Mouse (Mus musculus) kidney, adult 2 months (tissue): ENCODE data around the gene Psapl1. TPM values are rescaled to one million over a fixed set of nuclear protein-coding genes. Genes with fewer than 3 reads are reported as not detected.

Experiments
- DNase-seq: peaks from one replicate; pipeline ENCODE4 v3.0.0; 2021
- H3K27ac ChIP-seq: fragments of 200-500 bp; 2 replicates; pipeline ENCODE4 v1.5.1; 2012; ENCODE audit warnings: low read depth, low read length, control low read depth, inconsistent platforms; ENCODE audit not compliant: insufficient read depth
- H3K27me3 ChIP-seq: fragments of 200-500 bp; replicated peaks from 2 replicates; pipeline ENCODE4 v1.6.1; 2012; ENCODE audit warnings: mild to moderate bottlenecking, moderate library complexity, low read length, inconsistent platforms; ENCODE audit not compliant: control insufficient read depth, insufficient read depth
- H3K36me3 ChIP-seq: fragments of 200-500 bp; 2 replicates; pipeline ENCODE4 v1.6.1; 2012; ENCODE audit warnings: mild to moderate bottlenecking, moderate library complexity, low read length, inconsistent platforms; ENCODE audit not compliant: control insufficient read depth, insufficient read depth
- H3K4me1 ChIP-seq: fragments of 200-500 bp; 2 replicates; pipeline ENCODE4 v1.6.1; 2011; ENCODE audit warnings: low read length; ENCODE audit not compliant: control insufficient read depth, insufficient read depth
- H3K4me3 ChIP-seq: fragments of 200-500 bp; 2 replicates; pipeline ENCODE4 v1.5.1; 2011; ENCODE audit warnings: mild to moderate bottlenecking, low read depth, low read length, control low read depth; ENCODE audit not compliant: insufficient read depth
- CTCF ChIP-seq: fragments of 200-500 bp; conservative IDR thresholded peaks from 2 replicates; pipeline ENCODE4 v1.5.1; 2011; ENCODE audit warnings: low read depth, mild to moderate bottlenecking, control low read depth, low read length, moderate library complexity, mixed read lengths; ENCODE audit not compliant: insufficient read depth, insufficient read length
- POLR2A ChIP-seq: fragments of 200-500 bp; IDR thresholded peaks from one replicate; pipeline ENCODE4 v1.6.1; 2011; ENCODE audit warnings: low read depth, low read length, control low read depth
- WGBS: fragments of 180-500 bp; shearing (Covaris S2); methylation state at CpG from one replicate; pipeline ENCODE4 v1.1.7; 2018; 5-methylcytosine and 5-hydroxymethylcytosine counted together
- polyA plus RNA-seq: library from polyadenylated mRNA; depleted of rRNA; stranded (reverse); fragments of >200 nt; gene quantifications from 2 replicates; pipeline ENCODE4 v1.2.3, GENCODE M21; 2012

Psapl1 gene
- polyA plus RNA-seq, 1 experiment: not detected

DNA sequence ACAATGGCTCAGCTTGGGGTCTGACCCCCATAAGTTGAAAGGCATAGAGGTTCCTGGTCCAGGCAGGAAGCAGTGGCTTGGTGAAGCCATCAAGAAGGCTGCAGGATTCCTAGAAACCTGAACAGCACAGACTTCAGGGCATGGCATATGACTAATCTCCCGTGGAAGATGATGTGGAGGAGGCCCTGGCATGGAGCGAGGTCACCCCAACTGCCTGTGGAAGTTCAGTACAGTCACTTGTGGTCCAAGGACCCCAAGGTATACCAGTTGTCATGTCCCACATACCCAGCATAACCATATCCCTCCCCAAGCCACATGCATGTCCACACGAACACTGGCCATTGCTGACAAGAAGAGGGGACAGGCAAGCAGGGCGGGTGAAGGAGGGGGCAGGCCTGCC lies 12.5 kb upstream of the Psapl1 start:
- TF ChIP-seq CTCF (no peak), POLR2A (no peak)
- Histone ChIP-seq H3K4me1 (no peaks in the 10 kb centered on the region), H3K4me3 (no peak overlapping the region), H3K27me3 (no peaks in the 10 kb centered on the region), H3K36me3 (no peaks in the 10 kb centered on the region), H3K27ac (no peak overlapping the region)
- no peak for DNase-seq
- 80% methylated on average over 4 of the region's 4 CpGs for WGBS

DNA sequence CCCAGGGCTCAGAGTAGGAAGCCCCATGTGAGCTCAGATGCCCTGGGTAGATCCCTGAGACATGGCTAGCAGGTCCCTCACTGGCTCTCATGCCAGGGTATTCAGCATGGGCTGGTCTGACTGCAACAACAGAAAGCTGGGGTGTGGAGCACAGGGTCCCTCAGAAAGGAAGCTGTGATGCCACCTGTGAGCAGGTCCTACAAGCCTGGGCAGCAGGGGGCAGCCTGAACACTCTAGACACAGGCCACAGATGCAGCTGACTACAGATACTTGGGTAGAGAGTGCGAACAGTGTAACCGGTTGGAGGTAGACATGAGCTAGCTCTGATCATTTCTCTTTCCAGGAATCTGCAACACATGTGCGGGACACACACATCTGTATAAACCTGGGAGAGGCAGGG lies 11.9 kb upstream of the Psapl1 start:
- Histone ChIP-seq H3K4me3 (no peak overlapping the region), H3K27me3 (no peaks in the 10 kb centered on the region), H3K27ac (no peak overlapping the region), H3K4me1 (no peaks in the 10 kb centered on the region), H3K36me3 (no peaks in the 10 kb centered on the region)
- peak; percentile 4 for DNase-seq
- WGBS: 81% methylated on average over 3 of the region's 3 CpGs
- no peak for TF ChIP-seq POLR2A
- no peak for TF ChIP-seq CTCF

DNA sequence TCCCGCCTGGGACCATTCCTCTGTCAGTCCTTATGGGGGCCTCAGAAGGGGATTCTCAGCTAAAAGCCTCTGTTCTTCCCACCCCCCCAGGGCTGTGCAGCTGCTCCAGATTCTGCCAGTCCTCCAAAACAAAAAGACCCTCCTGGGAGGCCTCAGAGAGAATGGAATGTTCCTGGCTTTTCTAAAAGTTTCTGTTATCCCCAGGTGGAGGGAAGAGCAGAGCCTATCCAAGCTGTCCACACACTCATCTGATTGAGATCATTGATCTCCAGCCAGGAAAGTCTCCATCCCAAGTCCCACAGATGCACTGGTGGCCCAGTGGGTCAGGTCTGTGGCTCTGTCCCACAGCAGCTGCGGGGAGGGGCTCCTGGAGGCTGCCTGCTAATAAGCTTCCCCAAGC lies 11.1 kb upstream of the Psapl1 start:
- no peak overlapping the region for H3K4me3 ChIP-seq
- no peak for DNase-seq
- no peaks in the 10 kb centered on the region for H3K36me3 ChIP-seq
- no peaks in the 10 kb centered on the region for H3K4me1 ChIP-seq
- 88% methylated on average over 2 of the region's 2 CpGs for WGBS
- no peak for TF ChIP-seq CTCF
- no peak for TF ChIP-seq POLR2A
- H3K27me3 ChIP-seq: no peaks in the 10 kb centered on the region
- no peak overlapping the region for H3K27ac ChIP-seq

DNA sequence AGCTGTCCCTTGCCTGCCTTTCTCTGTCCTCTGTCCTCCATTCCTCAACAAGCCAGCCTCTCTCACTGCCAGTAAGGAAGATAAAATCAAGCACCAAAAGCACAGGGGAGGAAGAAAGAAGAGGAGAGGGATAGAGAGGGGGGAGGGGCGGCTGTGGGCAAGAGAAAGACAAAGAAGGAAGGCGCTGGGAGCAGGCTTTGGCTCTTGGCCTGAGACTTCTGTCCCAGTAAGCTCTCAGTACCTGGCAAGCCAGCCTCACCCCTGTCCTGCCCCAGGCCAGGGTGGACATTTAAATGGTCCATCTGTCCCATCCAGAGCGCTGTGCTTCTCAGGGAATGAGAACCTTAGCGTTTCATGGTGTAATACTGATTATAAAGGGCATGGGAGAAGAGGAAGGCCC lies 9.2 kb upstream of the Psapl1 start:
- Histone ChIP-seq H3K36me3 (no peaks in the 10 kb centered on the region), H3K27ac (no peak overlapping the region), H3K4me3 (no peak overlapping the region), H3K27me3 (no peaks in the 10 kb centered on the region), H3K4me1 (no peaks in the 10 kb centered on the region)
- TF ChIP-seq POLR2A: no peak
- no peak for TF ChIP-seq CTCF
- no peak for DNase-seq
- WGBS: 76% methylated on average over 4 of the region's 4 CpGs

DNA sequence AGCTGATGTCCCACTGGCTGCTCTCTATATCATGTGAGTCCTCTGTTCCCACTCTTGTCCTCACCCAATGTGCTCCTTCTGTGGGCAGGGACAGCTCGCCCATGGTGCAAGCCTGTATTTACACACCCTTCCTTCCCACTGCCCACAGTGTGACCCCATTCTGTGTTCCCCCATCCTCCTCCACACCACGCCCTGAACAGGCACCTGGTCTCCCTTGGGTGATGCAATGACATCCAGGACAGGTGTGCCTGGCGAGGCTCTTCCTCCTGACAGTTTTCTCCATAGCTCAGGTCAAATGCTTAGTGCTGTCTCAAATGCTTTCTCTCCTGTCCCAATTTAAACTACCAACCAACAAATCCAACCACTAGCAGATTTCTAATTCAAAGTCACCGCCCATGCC lies 8.4 kb upstream of the Psapl1 start:
- no peak for DNase-seq
- H3K27ac ChIP-seq: no peak overlapping the region
- H3K4me3 ChIP-seq: no peak overlapping the region
- H3K27me3 ChIP-seq: no peaks in the 10 kb centered on the region
- TF ChIP-seq POLR2A (no peak), CTCF (no peak)
- H3K4me1 ChIP-seq: no peaks in the 10 kb centered on the region
- no peaks in the 10 kb centered on the region for H3K36me3 ChIP-seq
- 86% methylated on average over 4 of the region's 4 CpGs for WGBS

DNA sequence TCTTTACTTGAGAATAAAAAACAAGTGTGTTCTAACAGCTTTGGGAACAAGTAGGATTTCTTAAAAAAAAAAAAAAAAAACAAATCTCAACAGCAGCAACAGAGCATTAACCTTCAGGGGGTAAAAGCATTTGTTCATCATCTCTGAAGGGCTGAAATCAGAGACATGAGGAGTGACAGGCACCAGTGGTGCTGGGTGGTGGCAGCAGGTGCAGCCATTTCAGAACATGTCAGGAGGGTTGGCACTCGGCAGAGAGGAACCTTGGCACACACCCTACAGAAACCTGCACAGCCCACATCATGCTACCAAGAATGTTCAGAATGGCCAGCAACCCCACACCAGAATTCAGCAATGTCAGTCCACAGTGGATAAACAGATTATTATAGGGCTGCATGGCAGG lies 4.3 kb upstream of the Psapl1 start:
- 72% methylated on average over 1 of the region's 1 CpGs for WGBS
- no peaks in the 10 kb centered on the region for H3K27me3 ChIP-seq
- no peak overlapping the region for H3K27ac ChIP-seq
- no peak overlapping the region for H3K4me3 ChIP-seq
- H3K4me1 ChIP-seq: no peaks in the 10 kb centered on the region
- TF ChIP-seq POLR2A (no peak), CTCF (no peak)
- no peak for DNase-seq
- no peaks in the 10 kb centered on the region for H3K36me3 ChIP-seq

DNA sequence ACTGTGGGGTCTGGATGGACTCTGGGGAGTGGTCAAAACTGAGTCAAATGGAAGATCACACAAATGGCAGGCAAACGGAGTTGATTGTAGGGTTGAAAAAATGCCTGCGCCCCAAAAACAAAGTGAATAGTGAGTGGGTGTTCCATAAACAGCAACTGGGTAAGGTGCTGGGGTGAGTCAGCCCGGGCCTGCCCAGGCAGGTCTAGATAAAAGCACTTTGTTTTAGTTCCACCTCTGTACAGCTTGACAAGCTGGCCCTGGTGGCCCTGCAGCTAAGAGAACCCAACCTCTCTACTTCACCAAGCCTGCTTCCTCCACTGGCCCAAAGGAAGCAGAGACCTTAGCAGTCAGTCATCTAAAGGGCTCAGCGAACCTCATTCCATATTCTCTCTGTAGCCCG lies 1.0 kb upstream of the Psapl1 start:
- no peaks in the 10 kb centered on the region for H3K4me1 ChIP-seq
- no peak overlapping the region for H3K4me3 ChIP-seq
- 90% methylated on average over 5 of the region's 5 CpGs for WGBS
- DNase-seq: no peak
- no peaks in the 10 kb centered on the region for H3K36me3 ChIP-seq
- TF ChIP-seq CTCF: no peak
- no peak for TF ChIP-seq POLR2A
- H3K27ac ChIP-seq: no peak overlapping the region
- no peaks in the 10 kb centered on the region for H3K27me3 ChIP-seq

DNA sequence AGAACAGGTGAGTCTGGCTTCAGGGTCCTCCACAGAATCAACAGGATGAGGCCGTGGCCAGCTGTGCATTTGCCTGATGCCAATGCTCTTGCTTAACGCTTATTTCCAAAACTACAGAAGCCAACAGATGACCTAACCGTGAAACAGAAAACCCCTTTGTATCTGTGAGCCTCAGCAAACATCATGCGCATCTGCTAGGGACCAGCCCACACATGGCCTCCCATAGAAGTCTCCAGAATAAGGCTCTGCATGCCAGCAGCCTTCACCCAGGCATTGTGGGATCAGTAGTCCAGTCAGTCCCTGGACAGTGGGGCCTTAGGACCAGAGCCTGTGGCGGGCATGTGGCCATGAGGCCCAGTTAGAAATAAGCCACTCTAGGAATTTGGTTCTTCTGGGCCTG lies 400 bp upstream of the Psapl1 start:
- no peaks in the 10 kb centered on the region for H3K36me3 ChIP-seq
- H3K4me1 ChIP-seq: no peaks in the 10 kb centered on the region
- no peak for DNase-seq
- H3K4me3 ChIP-seq: no peak overlapping the region
- H3K27ac ChIP-seq: no peak overlapping the region
- no peaks in the 10 kb centered on the region for H3K27me3 ChIP-seq
- 88% methylated on average over 5 of the region's 5 CpGs for WGBS
- TF ChIP-seq POLR2A (no peak), CTCF (no peak)
